Comparison of ENCODE assay signal across 16 mouse cellular contexts in genomic region chr5:141311801-141312200, GRCm38 (mm10).
"Had no signal": no experiment of that assay in that cellular context is flagged by ENCODE, and none has a peak within 500 bp of the region (broad histone marks: within the 10 kb centered on the region; RNA-seq: fewer than 3 reads in every experiment).

No protein-coding gene starts in this region.

- H3K27ac ChIP-seq: hindbrain, embryonic 15.5 days; limb, embryonic 12.5 days; macrophage; midbrain, embryonic 15.5 days; neural tube, embryonic 12.5 days; stomach, postnatal 0 days had no signal

- DNase-seq: kidney, adult 8-10 months; kidney, postnatal 25 days; layer of hippocampus, adult 9-11 months; layer of hippocampus, postnatal 36 days; lung, embryonic 14.5 days; thymus, adult 18-20 months; thymus, postnatal 14 days had no signal

- H3K27me3 ChIP-seq: hindbrain, embryonic 15.5 days; limb, embryonic 12.5 days; megakaryocyte, embryonic 14.5 days; midbrain, embryonic 15.5 days; neural tube, embryonic 12.5 days had no signal

- H3K9me3 ChIP-seq: hindbrain, embryonic 15.5 days; limb, embryonic 12.5 days; megakaryocyte, embryonic 14.5 days; midbrain, embryonic 15.5 days; neural tube, embryonic 12.5 days had no signal

- H3K4me3 ChIP-seq: hindbrain, embryonic 15.5 days; limb, embryonic 12.5 days; megakaryocyte, embryonic 14.5 days; midbrain, embryonic 15.5 days; neural tube, embryonic 12.5 days had no signal

- H3K36me3 ChIP-seq: hindbrain, embryonic 15.5 days; limb, embryonic 12.5 days; midbrain, embryonic 15.5 days; neural tube, embryonic 12.5 days had no signal

- H3K9ac ChIP-seq: hindbrain, embryonic 15.5 days; limb, embryonic 12.5 days; lung, embryonic 14.5 days; midbrain, embryonic 15.5 days; neural tube, embryonic 12.5 days had no signal

- ATAC-seq: intestine, embryonic 16.5 days; midbrain, embryonic 15.5 days had no signal

- H3K4me1 ChIP-seq: hindbrain, embryonic 15.5 days; megakaryocyte, embryonic 14.5 days; midbrain, embryonic 15.5 days; neural tube, embryonic 12.5 days had no signal

- H3K4me2 ChIP-seq: hindbrain, embryonic 15.5 days; limb, embryonic 12.5 days; lung, embryonic 14.5 days; midbrain, embryonic 11.5 days; midbrain, embryonic 15.5 days; neural tube, embryonic 12.5 days had no signal
